Mouse (Mus musculus): ENCODE data around the gene Gm5771. TPM values are rescaled to one million over a fixed set of nuclear protein-coding genes. Genes with fewer than 3 reads are reported as not detected.
"Not testable (repeated sequence)": the region's sequence is repeated elsewhere in the genome, so short reads cannot be mapped to it uniquely, and the experiment has no call there.

Gene Gm5771
- total RNA-seq (2021), result not detected

DNA sequence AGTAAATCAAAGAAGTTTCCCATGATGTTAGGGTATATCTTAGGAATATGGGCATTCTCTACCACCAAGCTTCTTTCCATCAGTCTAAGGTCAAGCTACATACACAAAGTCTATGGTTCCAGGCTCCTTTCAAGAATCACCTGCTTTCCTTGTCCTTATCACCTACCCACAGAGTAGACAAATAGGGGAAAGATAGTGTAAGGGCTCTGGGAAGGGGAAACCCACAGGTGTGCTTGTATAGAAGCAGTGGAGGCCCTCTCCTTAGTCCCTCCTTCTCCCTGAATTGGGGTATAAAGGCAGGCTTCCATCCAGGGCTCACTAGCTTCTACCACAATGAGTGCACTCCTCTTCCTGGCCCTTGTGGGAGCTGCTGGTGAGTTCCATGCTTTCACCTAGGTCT is at the start of gene Gm5771:
Gene Gm5771 (plus strand): TSS at position 301 of the 400 bp plus-strand sequence.
- intact Hi-C loops (cut with DNase I), result not testable (repeated sequence)

GRCm38 (mm10) chr6:41353932-41354331 is 38.2 kb upstream of the Gm5771 start, which contains the start of gene Try10:
Try10 (plus strand) TSS chr6:41354105.
- intact Hi-C loops (cut with DNase I), result loop anchor here (2.0 kb wide), 1 partner anchor 65 kb away; no protein-coding TSS in a partner anchor
- no peak for DNase-seq (ENCODE audit: low spot score in 2 of 2)

More for the DNA sequence above, at the start of gene Gm5771:
- not testable (repeated sequence) for DNase-seq (ENCODE audit: low spot score in 2 of 2)

- DNase-seq (ENCODE audit: low spot score in 2 of 2); intact Hi-C loops (cut with DNase I): not testable (repeated sequence)
Observed at GRCm38 (mm10) chr6:41373772-41374171, 18.4 kb upstream of the Gm5771 start.

DNA sequence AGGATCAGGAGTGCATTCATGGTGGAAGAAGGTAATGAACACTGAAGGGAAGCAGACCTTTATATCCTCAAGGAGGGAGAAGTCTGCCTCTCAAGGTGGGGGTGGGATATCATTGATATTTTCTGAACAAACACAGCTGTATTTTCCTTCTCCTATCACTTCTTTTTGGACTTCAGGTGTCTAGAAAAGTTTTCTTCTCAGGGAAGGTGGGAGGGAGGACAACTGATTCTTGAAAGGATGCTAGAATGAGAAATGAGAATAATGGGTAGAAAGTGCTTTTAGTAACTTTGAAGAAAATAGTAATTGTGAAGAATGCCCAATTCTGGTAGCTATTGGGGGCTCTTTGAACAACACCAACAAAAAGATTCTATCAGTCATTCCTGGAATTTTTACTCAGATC is 14.6 kb upstream of the Gm5771 start, which contains the start of gene Prss3:
Gene Prss3 (minus strand): TSS at position 101 of the 400 bp plus-strand sequence.
- intact Hi-C loops (cut with DNase I); DNase-seq (ENCODE audit: low spot score in 2 of 2): not testable (repeated sequence)

DNA sequence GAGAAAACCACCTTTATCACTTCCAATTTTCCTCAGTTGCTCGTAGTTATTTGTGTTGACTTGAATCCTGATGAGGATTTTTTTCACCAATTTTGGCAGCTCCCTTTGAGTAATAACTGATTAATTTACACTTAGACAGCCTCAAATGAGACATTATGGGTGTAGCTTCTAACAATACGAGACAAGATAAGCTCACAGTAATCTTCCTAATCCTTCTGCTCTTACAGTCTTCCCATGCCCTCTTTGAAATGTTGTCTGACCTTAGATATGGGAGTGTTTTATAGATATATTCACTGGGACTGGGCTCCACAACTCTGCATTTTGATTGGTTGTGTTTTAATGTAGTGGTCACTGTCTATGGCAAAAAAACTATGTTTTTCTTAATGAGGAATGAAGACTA is 5.4 kb upstream of the Gm5771 start:
- DNase-seq (ENCODE audit: low spot score in 2 of 2), result no peak
- intact Hi-C loops (cut with DNase I), result no loop called here

DNA sequence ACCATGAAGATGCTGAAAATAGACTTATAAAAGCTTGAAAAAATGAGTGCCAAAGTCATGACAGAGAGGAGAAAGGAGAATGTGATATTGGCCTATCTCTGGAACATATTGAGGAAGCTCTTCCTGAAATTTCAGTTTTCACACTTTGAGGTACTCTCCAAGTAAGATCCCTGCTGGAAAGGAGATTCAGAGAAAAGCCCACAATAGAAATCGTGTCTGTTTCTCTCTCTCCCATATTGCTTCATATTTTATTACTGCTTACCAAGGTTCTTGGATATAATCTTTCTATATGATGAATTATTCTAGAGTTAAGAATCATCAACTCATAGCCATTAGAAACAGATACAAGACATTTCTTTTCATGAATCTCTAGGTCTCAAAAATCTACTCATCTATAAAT is 516 bp upstream of the Gm5771 start:
- DNase-seq (ENCODE audit: low spot score in 2 of 2); intact Hi-C loops (cut with DNase I): not testable (repeated sequence)

GRCm38 (mm10) chr6:41442261-41442660 is 50.1 kb downstream of the Gm5771 start:
- intact Hi-C loops (cut with DNase I); DNase-seq (ENCODE audit: low spot score in 2 of 2): not testable (repeated sequence)

DNA sequence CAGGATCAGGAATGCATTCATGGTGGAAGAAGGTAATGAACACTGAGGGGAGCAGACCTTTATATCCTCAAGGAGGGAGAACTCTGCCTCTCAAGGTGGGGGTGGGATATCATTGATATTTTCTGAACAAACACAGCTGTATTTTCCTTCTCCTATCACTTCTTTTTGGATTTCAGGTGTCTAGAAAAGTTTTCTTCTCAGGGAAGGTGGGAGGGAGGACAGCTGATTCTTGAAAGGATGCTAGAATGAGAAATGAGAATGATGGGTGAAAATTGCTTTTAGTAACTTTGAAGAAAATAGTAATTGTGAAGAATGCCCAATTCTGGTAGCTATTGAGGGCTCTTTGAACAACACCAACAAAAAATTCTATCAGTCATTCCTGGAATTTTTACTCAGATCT is 53.9 kb downstream of the Gm5771 start, which contains the start of gene Gm10334:
Gene Gm10334 (minus strand): TSS at position 101 of the 400 bp plus-strand sequence.
- DNase-seq (ENCODE audit: low spot score in 2 of 2); intact Hi-C loops (cut with DNase I): not testable (repeated sequence)

Other genes with a start within 250 kb of the Gm5771 start
- not detected for gene Try4, start 90.1 kb upstream of the Gm5771 start, total RNA-seq (2021)
- not detected for gene Try5, start 75.5 kb upstream of the Gm5771 start, total RNA-seq (2021)
- not detected for gene Try10, start 38.3 kb upstream of the Gm5771 start, total RNA-seq (2021)
- gene Prss3, start 14.7 kb upstream of the Gm5771 start, total RNA-seq (2021), result not detected
- gene Gm10334, start 53.8 kb downstream of the Gm5771 start, total RNA-seq (2021), result 1 to 10 TPM in 1 of 2 experiments, under 1 TPM in 1; 0.48 to 1.6 TPM
- gene Prss1, start 66.6 kb downstream of the Gm5771 start, total RNA-seq (2021), result not detected
- gene Prss2, start 129.4 kb downstream of the Gm5771 start, total RNA-seq (2021), result not detected
- gene Ephb6, start 213.1 kb downstream of the Gm5771 start, total RNA-seq (2021), result 100 to 1,000 TPM; 106 to 156 TPM
- gene Trpv6, start 244.0 kb downstream of the Gm5771 start, total RNA-seq (2021), result 1 to 10 TPM; 1.9 to 3.2 TPM

Data from left cerebral cortex, postnatal 36 days (tissue).